Mouse (Mus musculus) regulatory T cell (primary cell): ENCODE results near the gene Vmn1r143.
"Not testable (repeated sequence)": the region's sequence is repeated elsewhere in the genome, so short reads cannot be mapped to it uniquely, and the experiment has no call there.

Experiments used
- in situ Hi-C: fragments of 300-600 bp; cut with MboI, MseI; formaldehyde crosslinking; loops from one replicate; pipeline ENCODE4 v1.15.1; 2025; ENCODE audit warnings: high pct_unique_total_duplicates

Gene Vmn1r143

GRCm38 (mm10) chr7:22189077-22189476 is at the start of gene Vmn1r143:
Vmn1r143 (plus strand) TSS chr7:22189377.
- in situ Hi-C loops: not testable (repeated sequence)

- in situ Hi-C loops: not testable (repeated sequence)
Observed at GRCm38 (mm10) chr7:22163935-22164334, 25.2 kb upstream of the Vmn1r143 start, which contains the start of gene Vmn1r142. Vmn1r142 (minus strand) TSS chr7:22164035.

GRCm38 (mm10) chr7:22201164-22201563 is 12.0 kb downstream of the Vmn1r143 start, which contains the start of gene Gm8653:
Gm8653 (minus strand) TSS chr7:22201264.
- in situ Hi-C loops: not testable (repeated sequence)

GRCm38 (mm10) chr7:22229384-22229783 is 40.2 kb downstream of the Vmn1r143 start, which contains the start of gene Gm8453:
Gm8453 (minus strand) TSS chr7:22229484.
- in situ Hi-C loops: not testable (repeated sequence)
